Mouse (Mus musculus): ENCODE measurements at regions not wholly inside any gene's neighbourhood (a gene's known extent, or its start where the extent isn't known, plus 50 kb on each side); places are given as distances from the start of the nearest gene placed in this dataset.
A peak's percentile ranks its signal among the peaks of the same experiment; 100 is the strongest.

- Histone ChIP-seq H3K4me2 (ENCODE audit: low read depth, low read length) (no peak overlapping the region), H3K27ac (ENCODE audit: low read depth) (no peak overlapping the region), H3K4me1 (ENCODE audit: control insufficient read depth, insufficient read depth) (no peaks in the 10 kb centered on the region), H3K27me3 (ENCODE audit: control insufficient read depth, insufficient read depth, low read length) (no peaks in the 10 kb centered on the region), H3K9ac (replicated peaks; ENCODE audit: low read depth, low read length) (no peak overlapping the region), H3K4me3 (ENCODE audit: low read depth, low read length) (no peak overlapping the region), H3K9me3 (replicated peaks; ENCODE audit: control insufficient read depth, low read length) (no peaks in the 10 kb centered on the region), H3K36me3 (replicated peaks; ENCODE audit: control insufficient read depth, insufficient read depth, low read length) (no peaks in the 10 kb centered on the region)
- ATAC-seq (ENCODE audit: insufficient read depth, low read depth) (no peak), DNase-seq (ENCODE audit: low spot score) (no peak)
- 67% methylated on average over 6 of the region's 6 CpGs for WGBS
- TF ChIP-seq CTCF (IDR thresholded peaks at IDR 0.05; ENCODE audit: low read depth) (no peak), EP300 (IDR thresholded peaks at IDR 0.05; ENCODE audit: low read depth) (no peak)
Observed at GRCm38 (mm10) chr10:72762964-72763363, 108.3 kb downstream of the Zwint start.

DNA sequence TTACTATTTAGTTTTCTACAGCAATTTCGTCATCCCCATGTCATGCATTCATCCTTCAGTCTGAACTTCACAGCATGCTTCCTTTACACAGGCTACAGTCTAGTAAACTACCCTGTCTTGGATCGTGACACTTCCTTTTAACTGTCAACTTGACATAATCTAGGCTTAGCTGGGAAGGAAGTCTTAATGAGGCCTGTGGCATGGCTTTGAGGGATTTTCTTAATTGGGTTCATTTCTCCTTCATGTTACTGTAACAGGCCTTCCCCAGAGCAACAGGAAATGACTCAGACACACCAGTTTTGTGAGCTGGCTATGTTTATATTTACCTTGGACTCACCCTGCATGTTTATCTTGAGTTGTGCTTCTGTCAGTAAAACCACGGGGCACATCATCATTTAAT lies 123.7 kb downstream of the Zwint start:
- ATAC-seq (ENCODE audit: insufficient read depth, low read depth) (no peak), DNase-seq (ENCODE audit: low spot score) (peak; percentile 9)
- no peaks in the 10 kb centered on the region for H3K4me1 ChIP-seq (ENCODE audit: control insufficient read depth, insufficient read depth)
- no peaks in the 10 kb centered on the region for H3K27me3 ChIP-seq (ENCODE audit: control insufficient read depth, insufficient read depth, low read length)
- no peaks in the 10 kb centered on the region for H3K9me3 ChIP-seq (replicated peaks; ENCODE audit: control insufficient read depth, low read length)
- no peak overlapping the region for H3K4me2 ChIP-seq (ENCODE audit: low read depth, low read length)
- no peaks in the 10 kb centered on the region for H3K36me3 ChIP-seq (replicated peaks; ENCODE audit: control insufficient read depth, insufficient read depth, low read length)
- no peak overlapping the region for H3K27ac ChIP-seq (ENCODE audit: low read depth)
- H3K9ac ChIP-seq (replicated peaks; ENCODE audit: low read depth, low read length) = no peak overlapping the region
- H3K4me3 ChIP-seq (ENCODE audit: low read depth, low read length) = no peak overlapping the region
- WGBS = 28% methylated on average over 3 of the region's 3 CpGs
- TF ChIP-seq EP300 (IDR thresholded peaks at IDR 0.05; ENCODE audit: low read depth) (no peak), CTCF (IDR thresholded peaks at IDR 0.05; ENCODE audit: low read depth) (no peak)

DNA sequence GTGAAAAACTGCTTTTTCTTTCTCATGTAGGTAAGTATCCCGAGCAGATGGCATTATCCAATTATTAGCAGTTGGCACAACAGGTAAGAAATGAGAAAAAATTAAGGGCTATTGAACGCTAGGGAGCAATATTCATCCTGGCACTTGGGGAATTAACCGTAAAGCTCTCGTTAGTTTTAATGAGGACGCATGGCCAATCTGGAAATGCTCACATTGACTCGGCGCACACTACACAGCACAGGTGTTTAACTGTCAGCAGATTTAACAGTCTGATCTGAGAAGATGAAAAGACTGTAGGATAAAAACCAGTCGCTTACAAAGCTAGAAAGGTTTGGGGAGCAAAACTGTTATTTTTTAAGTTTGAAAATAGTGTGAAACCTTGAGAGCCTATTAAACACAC lies 157.0 kb downstream of the Zwint start:
- 78% methylated on average over 8 of the region's 8 CpGs for WGBS
- ATAC-seq (ENCODE audit: insufficient read depth, low read depth) = no peak
- H3K27ac ChIP-seq (ENCODE audit: low read depth) = no peak overlapping the region
- H3K4me1 ChIP-seq (ENCODE audit: control insufficient read depth, insufficient read depth) = no peaks in the 10 kb centered on the region
- H3K27me3 ChIP-seq (ENCODE audit: control insufficient read depth, insufficient read depth, low read length) = no peaks in the 10 kb centered on the region
- no peak for DNase-seq (ENCODE audit: low spot score)
- no peak overlapping the region for H3K9ac ChIP-seq (replicated peaks; ENCODE audit: low read depth, low read length)
- H3K4me3 ChIP-seq (ENCODE audit: low read depth, low read length) = no peak overlapping the region
- H3K36me3 ChIP-seq (replicated peaks; ENCODE audit: control insufficient read depth, insufficient read depth, low read length) = no peaks in the 10 kb centered on the region
- no peak overlapping the region for H3K4me2 ChIP-seq (ENCODE audit: low read depth, low read length)
- TF ChIP-seq EP300 (IDR thresholded peaks at IDR 0.05; ENCODE audit: low read depth) (no peak), CTCF (IDR thresholded peaks at IDR 0.05; ENCODE audit: low read depth) (no peak)
- H3K9me3 ChIP-seq (replicated peaks; ENCODE audit: control insufficient read depth, low read length) = no peaks in the 10 kb centered on the region

DNA sequence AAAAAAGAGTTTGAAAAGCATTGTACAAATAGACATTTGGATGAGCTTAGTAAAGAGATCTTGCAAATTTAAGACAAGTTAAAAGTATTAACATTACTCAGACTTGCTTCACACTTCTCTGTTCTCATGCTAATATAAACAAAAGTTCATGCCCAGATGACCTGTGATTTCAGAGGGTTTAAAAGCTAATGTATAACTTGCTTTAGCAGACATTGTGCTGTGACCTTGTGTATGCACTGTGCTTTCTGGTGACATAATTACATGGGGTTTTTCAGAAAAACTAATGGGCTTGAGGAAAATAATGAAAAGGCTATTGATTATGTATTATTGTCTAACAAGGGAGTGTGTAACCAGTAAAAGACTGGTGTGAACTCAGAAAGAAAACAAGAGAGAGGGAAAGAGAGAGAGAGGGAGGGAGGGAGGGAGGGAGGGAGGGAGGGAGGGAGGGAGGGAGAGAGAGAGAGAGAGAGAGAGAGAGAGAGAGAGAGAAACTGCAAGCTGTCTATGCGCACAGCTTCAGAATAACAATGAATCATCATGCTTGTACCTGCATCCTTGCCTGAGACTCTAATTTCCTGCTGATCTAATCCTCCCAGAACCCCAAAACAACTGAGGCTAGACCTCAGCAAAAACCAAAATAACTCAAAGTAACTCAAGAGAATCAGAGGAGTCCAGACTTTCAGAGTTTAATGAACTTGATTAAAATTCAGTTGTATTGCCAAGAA lies 192.9 kb downstream of the Zwint start:
- no peak for TF ChIP-seq CTCF (IDR thresholded peaks at IDR 0.05; ENCODE audit: low read depth)
- TF ChIP-seq EP300 (IDR thresholded peaks at IDR 0.05; ENCODE audit: low read depth) = no peak
- no peak for ATAC-seq (ENCODE audit: insufficient read depth, low read depth)
- no peak for DNase-seq (ENCODE audit: low spot score)
- Histone ChIP-seq H3K9ac (replicated peaks; ENCODE audit: low read depth, low read length) (no peak overlapping the region), H3K27me3 (ENCODE audit: control insufficient read depth, insufficient read depth, low read length) (no peaks in the 10 kb centered on the region), H3K4me2 (ENCODE audit: low read depth, low read length) (no peak overlapping the region), H3K4me1 (ENCODE audit: control insufficient read depth, insufficient read depth) (no peaks in the 10 kb centered on the region), H3K27ac (ENCODE audit: low read depth) (no peak overlapping the region), H3K36me3 (replicated peaks; ENCODE audit: control insufficient read depth, insufficient read depth, low read length) (no peaks in the 10 kb centered on the region), H3K4me3 (ENCODE audit: low read depth, low read length) (no peak overlapping the region), H3K9me3 (replicated peaks; ENCODE audit: control insufficient read depth, low read length) (no peaks in the 10 kb centered on the region)
- WGBS = 68% methylated on average over 1 of the region's 1 CpGs

- Histone ChIP-seq H3K4me3 (ENCODE audit: low read depth, low read length) (no peak overlapping the region), H3K27me3 (ENCODE audit: control insufficient read depth, insufficient read depth, low read length) (no peaks in the 10 kb centered on the region), H3K36me3 (replicated peaks; ENCODE audit: control insufficient read depth, insufficient read depth, low read length) (no peaks in the 10 kb centered on the region), H3K9me3 (replicated peaks; ENCODE audit: control insufficient read depth, low read length) (no peaks in the 10 kb centered on the region), H3K4me1 (ENCODE audit: control insufficient read depth, insufficient read depth) (no peaks in the 10 kb centered on the region), H3K27ac (ENCODE audit: low read depth) (no peak overlapping the region), H3K4me2 (ENCODE audit: low read depth, low read length) (no peak overlapping the region), H3K9ac (replicated peaks; ENCODE audit: low read depth, low read length) (no peak overlapping the region)
- TF ChIP-seq CTCF (IDR thresholded peaks at IDR 0.05; ENCODE audit: low read depth) (no peak), EP300 (IDR thresholded peaks at IDR 0.05; ENCODE audit: low read depth) (no peak)
- ATAC-seq (ENCODE audit: insufficient read depth, low read depth) = no peak
- DNase-seq (ENCODE audit: low spot score) = no peak
- 43% methylated on average over 1 of the region's 1 CpGs for WGBS
Observed at GRCm38 (mm10) chr10:72867956-72868355, 213.3 kb downstream of the Zwint start.
